Mouse (Mus musculus) stomach, postnatal 0 days (tissue): ENCODE results near the gene Cage1.

Experiments
- CTCF ChIP-seq: IDR thresholded peaks from 2 replicates; pipeline ENCODE4 v1.5.1; 2016; ENCODE audit warnings: antibody characterized with exemption, low read depth, mild to moderate bottlenecking, moderate library complexity
- EP300 ChIP-seq: optimal IDR thresholded peaks from 2 replicates; pipeline ENCODE3; 2016; ENCODE audit warnings: antibody characterized with exemption

DNA sequence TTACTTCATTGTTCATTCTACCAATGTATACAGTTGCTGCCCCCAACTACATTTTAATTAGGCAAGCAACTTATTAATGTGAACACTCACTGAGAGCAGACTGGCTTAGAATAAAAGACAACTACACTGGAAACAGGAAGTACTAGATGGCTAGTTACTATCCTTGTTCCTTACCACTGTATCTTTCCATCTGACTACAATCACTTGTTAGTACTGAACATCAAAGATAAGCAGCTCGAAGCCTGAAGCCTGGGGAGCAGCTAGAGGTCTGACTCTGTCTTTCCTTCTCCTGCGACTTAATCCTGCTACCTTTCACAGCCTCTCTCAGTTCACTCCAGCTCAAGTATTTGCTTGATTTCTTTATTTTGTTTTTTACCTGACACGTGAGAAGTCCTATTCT is 18.1 kb downstream of the Cage1 start:
- no peak for TF ChIP-seq CTCF
- no peak for TF ChIP-seq EP300
